Mouse (Mus musculus): ENCODE data around the gene F10. TPM values are rescaled to one million over a fixed set of nuclear protein-coding genes. Genes with fewer than 3 reads are reported as not detected.
A peak's percentile ranks its signal among the peaks of the same experiment; 100 is the strongest.

The F10 gene
- 2.3 TPM in 2 replicates for polyA plus RNA-seq (2014; fragmentation: Nextera tagmentation; extraction: Ambion mirVana)

DNA sequence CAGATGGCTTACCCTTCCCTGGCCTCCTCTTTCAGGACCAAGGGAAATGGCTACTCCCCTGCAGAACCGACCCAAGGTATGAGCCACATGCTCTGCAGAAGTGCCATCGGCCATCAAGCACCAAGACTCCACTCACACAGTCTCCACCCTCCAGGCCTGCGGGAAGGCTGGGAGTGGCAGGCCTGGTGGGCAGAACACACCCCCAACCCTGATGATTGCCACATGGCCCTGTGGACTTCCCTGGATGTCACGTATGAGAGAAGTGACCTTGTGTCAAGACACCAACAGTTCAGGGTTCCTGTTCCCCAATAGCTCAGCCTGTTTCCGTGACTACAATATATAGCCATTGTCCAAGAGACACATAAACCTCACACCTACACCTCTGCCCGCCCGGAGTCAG lies at the start of gene F10:
Gene F10 (plus strand): TSS at position 294 of the 400 bp plus-strand sequence.
- 0 out of 2 replicates have a peak within 1 kb of the TSS, but pooled peaks have one; percentile 34 for H3K9ac ChIP-seq (ENCODE audit: low read depth, low read length)

DNA sequence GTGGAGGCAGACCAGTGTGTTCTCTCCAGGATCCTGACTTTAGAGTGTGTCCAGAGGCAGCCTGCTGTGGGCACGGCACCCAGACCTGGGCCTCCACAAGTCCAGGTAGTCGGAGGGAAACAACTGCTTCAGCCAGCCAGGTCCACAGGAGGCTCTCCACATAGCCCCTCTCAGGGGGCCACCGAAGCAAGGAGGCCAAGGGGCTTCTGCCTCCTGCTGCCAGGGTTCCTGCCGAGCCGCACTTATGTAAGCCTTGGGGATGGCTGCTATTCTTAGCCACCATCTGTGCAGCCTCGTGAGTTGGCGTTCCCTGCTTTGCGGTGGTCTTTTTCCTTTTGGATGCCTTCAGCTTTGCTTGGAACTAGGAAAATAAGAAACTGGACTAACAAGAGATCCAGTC lies 49.5 kb upstream of the F10 start:
- H3K4me2 ChIP-seq = no peak overlapping the region
- H3K9ac ChIP-seq (ENCODE audit: low read depth, low read length) = no peak overlapping the region
- H3K4me3 ChIP-seq (ENCODE audit: low read depth, low read length) = no peak overlapping the region
- no peaks in the 10 kb centered on the region for H3K4me1 ChIP-seq (ENCODE audit: control insufficient read depth, insufficient read depth, low read length)
- H3K27me3 ChIP-seq (ENCODE audit: control insufficient read depth, insufficient read depth, low read length) = no peaks in the 10 kb centered on the region
- WGBS (ENCODE audit: insufficient replicate concordance) = 52% methylated on average over 8 of the region's 8 CpGs
- ATAC-seq (replicated peaks; ENCODE audit: insufficient number of reproducible peaks, low FRiP score, low TSS enrichment) = no peak
- H3K9me3 ChIP-seq (replicated peaks; ENCODE audit: control insufficient read depth, low read length) = no peaks in the 10 kb centered on the region
- no peak overlapping the region for H3K27ac ChIP-seq (ENCODE audit: low read depth, low read length)
- H3K36me3 ChIP-seq (ENCODE audit: control insufficient read depth, insufficient read depth, low read length) = no peaks in the 10 kb centered on the region

More for the DNA sequence above, at the start of gene F10:
- WGBS (ENCODE audit: insufficient replicate concordance) = 61% methylated on average over 7 of the region's 7 CpGs
- no peak for ATAC-seq (replicated peaks; ENCODE audit: insufficient number of reproducible peaks, low FRiP score, low TSS enrichment)
- H3K27me3 ChIP-seq (ENCODE audit: control insufficient read depth, insufficient read depth, low read length) = no peaks in the 10 kb centered on the region
- peak within 1 kb of the TSS; percentile 14; the same call in 1 of the 2 replicates for H3K4me2 ChIP-seq
- H3K4me3 ChIP-seq (ENCODE audit: low read depth, low read length) = no peak within 1 kb of the TSS
- peak within 1 kb of the TSS; percentile 3; the same call in 1 of the 2 replicates for H3K27ac ChIP-seq (ENCODE audit: low read depth, low read length)
- H3K4me1 ChIP-seq (ENCODE audit: control insufficient read depth, insufficient read depth, low read length) = peaks cover 19% of the 10 kb centered on the region
- no peaks in the 10 kb centered on the region for H3K9me3 ChIP-seq (replicated peaks; ENCODE audit: control insufficient read depth, low read length)
- no peaks in the 10 kb centered on the region for H3K36me3 ChIP-seq (ENCODE audit: control insufficient read depth, insufficient read depth, low read length)

DNA sequence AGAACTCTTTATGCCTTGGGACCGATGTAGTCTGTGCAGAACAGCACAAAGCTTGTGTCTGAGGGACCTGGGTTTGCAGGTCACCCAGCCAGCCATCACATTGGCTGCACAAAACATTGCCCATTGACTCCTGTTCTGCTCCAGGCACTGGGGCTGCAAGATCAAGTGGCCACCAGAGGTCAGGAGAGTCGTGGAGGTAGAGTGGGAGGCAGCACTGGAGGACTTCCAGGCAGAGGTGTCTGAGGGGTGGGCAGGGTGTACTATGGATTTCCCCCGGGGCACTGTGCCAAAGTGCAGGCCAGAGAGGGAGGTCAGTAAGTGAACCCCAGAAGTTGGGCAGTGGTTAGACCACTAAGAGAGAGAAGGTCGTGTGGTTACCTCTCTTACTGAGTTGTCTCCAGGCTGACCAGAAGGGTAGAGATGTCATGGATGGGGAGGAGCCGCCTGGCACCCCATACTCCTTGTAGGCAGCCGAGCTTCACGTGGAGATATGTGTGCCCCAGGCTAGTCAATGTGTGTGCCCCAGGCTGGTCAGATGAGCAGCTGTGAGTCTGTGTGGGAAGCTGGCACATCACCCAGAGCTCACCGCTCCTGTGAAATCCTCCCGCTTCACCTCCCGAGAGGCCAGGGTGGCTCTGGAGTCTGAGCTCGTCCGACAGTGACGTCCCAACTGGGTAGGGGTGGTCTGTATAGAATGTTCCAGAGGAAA lies 48.2 kb upstream of the F10 start:
- no peaks in the 10 kb centered on the region for H3K27me3 ChIP-seq (ENCODE audit: control insufficient read depth, insufficient read depth, low read length)
- no peaks in the 10 kb centered on the region for H3K9me3 ChIP-seq (replicated peaks; ENCODE audit: control insufficient read depth, low read length)
- ATAC-seq (replicated peaks; ENCODE audit: insufficient number of reproducible peaks, low FRiP score, low TSS enrichment) = no peak
- H3K4me3 ChIP-seq (ENCODE audit: low read depth, low read length) = no peak overlapping the region
- no peaks in the 10 kb centered on the region for H3K36me3 ChIP-seq (ENCODE audit: control insufficient read depth, insufficient read depth, low read length)
- H3K9ac ChIP-seq (ENCODE audit: low read depth, low read length) = no peak overlapping the region
- H3K4me2 ChIP-seq = no peak overlapping the region
- no peak overlapping the region for H3K27ac ChIP-seq (ENCODE audit: low read depth, low read length)
- no peaks in the 10 kb centered on the region for H3K4me1 ChIP-seq (ENCODE audit: control insufficient read depth, insufficient read depth, low read length)
- 72% methylated on average over 13 of the region's 13 CpGs for WGBS (ENCODE audit: insufficient replicate concordance)

DNA sequence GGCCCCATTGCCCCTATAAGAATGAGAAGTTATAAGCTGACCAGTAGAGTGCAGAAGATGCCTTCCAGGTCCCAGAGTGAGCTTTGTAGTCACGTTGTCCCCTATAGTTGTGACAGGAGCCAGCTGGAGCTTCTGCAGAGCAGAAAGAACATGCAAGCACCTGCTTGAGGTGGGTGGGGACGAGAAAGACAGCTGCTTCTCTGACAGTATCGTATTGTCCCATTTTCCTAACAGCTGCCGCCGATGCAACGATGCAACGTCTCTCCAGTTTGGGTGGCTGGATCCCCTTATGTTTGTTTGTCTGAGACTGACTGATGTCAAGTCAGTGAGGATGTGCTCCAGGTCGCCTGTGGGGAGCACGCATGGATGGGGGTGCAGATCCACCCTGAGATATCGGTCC lies 45.7 kb upstream of the F10 start:
- ATAC-seq (replicated peaks; ENCODE audit: insufficient number of reproducible peaks, low FRiP score, low TSS enrichment) = no peak
- 78% methylated on average over 10 of the region's 10 CpGs for WGBS (ENCODE audit: insufficient replicate concordance)

DNA sequence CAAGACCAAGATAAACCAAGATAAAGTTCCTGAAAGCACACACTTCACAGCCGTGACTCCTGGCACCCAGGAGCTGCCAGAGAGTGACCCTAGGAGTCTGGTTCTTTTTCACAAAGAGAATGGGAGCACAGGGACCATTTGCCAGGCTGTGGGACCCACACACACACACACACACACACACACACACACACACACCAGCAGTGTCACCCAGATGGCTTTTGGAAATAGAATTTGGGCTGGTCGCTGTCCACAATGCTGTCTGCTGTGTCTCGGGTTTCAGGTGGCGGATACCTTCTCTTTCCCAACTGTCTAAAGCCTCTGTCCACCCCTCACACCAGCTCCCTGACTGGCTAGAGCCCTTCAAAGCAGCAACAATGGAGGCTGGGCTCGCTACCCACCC lies 42.6 kb upstream of the F10 start:
- H3K4me3 ChIP-seq (ENCODE audit: low read depth, low read length) = no peak overlapping the region
- H3K4me2 ChIP-seq = no peak overlapping the region
- H3K4me1 ChIP-seq (ENCODE audit: control insufficient read depth, insufficient read depth, low read length) = peaks cover 18% of the 10 kb centered on the region
- no peak overlapping the region for H3K27ac ChIP-seq (ENCODE audit: low read depth, low read length)
- H3K9me3 ChIP-seq (replicated peaks; ENCODE audit: control insufficient read depth, low read length) = no peaks in the 10 kb centered on the region
- no peaks in the 10 kb centered on the region for H3K36me3 ChIP-seq (ENCODE audit: control insufficient read depth, insufficient read depth, low read length)
- H3K27me3 ChIP-seq (ENCODE audit: control insufficient read depth, insufficient read depth, low read length) = no peaks in the 10 kb centered on the region
- no peak for ATAC-seq (replicated peaks; ENCODE audit: insufficient number of reproducible peaks, low FRiP score, low TSS enrichment)
- no peak overlapping the region for H3K9ac ChIP-seq (ENCODE audit: low read depth, low read length)
- 75% methylated on average over 5 of the region's 5 CpGs for WGBS (ENCODE audit: insufficient replicate concordance)

More for the DNA sequence above, 45.7 kb upstream of the F10 start:
- Histone ChIP-seq H3K4me1 (ENCODE audit: control insufficient read depth, insufficient read depth, low read length) (peaks cover 3% of the 10 kb centered on the region; the same call in 1 of the 2 replicates), H3K9me3 (replicated peaks; ENCODE audit: control insufficient read depth, low read length) (no peaks in the 10 kb centered on the region), H3K27ac (ENCODE audit: low read depth, low read length) (no peak overlapping the region), H3K36me3 (ENCODE audit: control insufficient read depth, insufficient read depth, low read length) (no peaks in the 10 kb centered on the region), H3K9ac (ENCODE audit: low read depth, low read length) (no peak overlapping the region), H3K27me3 (ENCODE audit: control insufficient read depth, insufficient read depth, low read length) (no peaks in the 10 kb centered on the region), H3K4me2 (no peak overlapping the region), H3K4me3 (ENCODE audit: low read depth, low read length) (no peak overlapping the region)

DNA sequence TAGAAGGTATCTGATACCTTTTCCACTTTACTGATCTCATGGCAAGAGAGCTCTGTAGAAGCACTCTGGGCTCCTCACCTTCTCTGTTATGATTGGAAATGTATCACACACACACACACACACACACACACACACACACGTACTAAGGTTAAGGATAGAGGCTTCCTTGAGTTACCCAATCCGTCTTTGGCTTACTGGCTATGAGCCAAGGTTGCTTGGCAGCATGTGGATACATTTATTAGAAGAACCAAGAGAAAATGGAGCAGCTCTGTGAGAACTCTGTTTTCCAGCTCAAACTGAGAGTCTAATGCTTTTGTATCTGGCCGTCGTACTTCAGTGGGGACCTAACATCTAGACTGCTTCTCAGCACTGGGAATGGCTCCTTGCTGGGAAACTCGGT lies 41.6 kb upstream of the F10 start:
- Histone ChIP-seq H3K36me3 (ENCODE audit: control insufficient read depth, insufficient read depth, low read length) (no peaks in the 10 kb centered on the region), H3K4me1 (ENCODE audit: control insufficient read depth, insufficient read depth, low read length) (peaks cover 18% of the 10 kb centered on the region), H3K9me3 (replicated peaks; ENCODE audit: control insufficient read depth, low read length) (no peaks in the 10 kb centered on the region), H3K4me3 (ENCODE audit: low read depth, low read length) (no peak overlapping the region), H3K9ac (ENCODE audit: low read depth, low read length) (no peak overlapping the region), H3K27me3 (ENCODE audit: control insufficient read depth, insufficient read depth, low read length) (no peaks in the 10 kb centered on the region), H3K4me2 (no peak overlapping the region), H3K27ac (ENCODE audit: low read depth, low read length) (no peak overlapping the region)
- WGBS (ENCODE audit: insufficient replicate concordance) = 68% methylated on average over 5 of the region's 5 CpGs
- no peak for ATAC-seq (replicated peaks; ENCODE audit: insufficient number of reproducible peaks, low FRiP score, low TSS enrichment)

DNA sequence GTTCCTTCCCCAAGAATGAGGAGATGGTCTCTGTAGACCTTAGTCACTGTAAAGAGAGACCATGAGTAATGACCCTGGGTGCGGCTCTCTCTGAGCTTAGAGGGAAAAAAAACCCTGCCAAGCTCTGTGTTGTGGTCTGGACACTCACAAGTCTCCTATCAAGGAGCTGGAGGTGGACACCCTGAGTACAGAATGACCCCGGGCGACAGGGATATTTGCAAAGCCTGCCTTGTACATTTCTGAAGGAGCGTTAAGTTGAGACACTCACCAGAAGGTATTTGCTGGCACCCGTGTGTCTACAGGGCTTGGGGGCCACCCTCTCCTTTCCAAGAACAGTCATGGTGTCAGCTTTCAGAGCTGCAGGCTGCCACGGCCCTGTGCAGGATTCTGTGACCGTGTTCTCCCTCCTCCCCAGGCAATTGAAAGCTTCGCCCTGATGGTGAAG lies 40.3 kb upstream of the F10 start:
- no peak overlapping the region for H3K4me3 ChIP-seq (ENCODE audit: low read depth, low read length)
- H3K27ac ChIP-seq (ENCODE audit: low read depth, low read length) = peak overlapping the region; percentile 50
- peak overlapping the region; percentile 22 for H3K4me2 ChIP-seq
- H3K9ac ChIP-seq (ENCODE audit: low read depth, low read length) = peak overlapping the region; percentile 1
- H3K4me1 ChIP-seq (ENCODE audit: control insufficient read depth, insufficient read depth, low read length) = peaks cover 18% of the 10 kb centered on the region
- ATAC-seq (replicated peaks; ENCODE audit: insufficient number of reproducible peaks, low FRiP score, low TSS enrichment) = no peak
- no peaks in the 10 kb centered on the region for H3K36me3 ChIP-seq (ENCODE audit: control insufficient read depth, insufficient read depth, low read length)
- no peaks in the 10 kb centered on the region for H3K9me3 ChIP-seq (replicated peaks; ENCODE audit: control insufficient read depth, low read length)
- H3K27me3 ChIP-seq (ENCODE audit: control insufficient read depth, insufficient read depth, low read length) = no peaks in the 10 kb centered on the region
- 34% methylated on average over 8 of the region's 8 CpGs for WGBS (ENCODE audit: insufficient replicate concordance)

DNA sequence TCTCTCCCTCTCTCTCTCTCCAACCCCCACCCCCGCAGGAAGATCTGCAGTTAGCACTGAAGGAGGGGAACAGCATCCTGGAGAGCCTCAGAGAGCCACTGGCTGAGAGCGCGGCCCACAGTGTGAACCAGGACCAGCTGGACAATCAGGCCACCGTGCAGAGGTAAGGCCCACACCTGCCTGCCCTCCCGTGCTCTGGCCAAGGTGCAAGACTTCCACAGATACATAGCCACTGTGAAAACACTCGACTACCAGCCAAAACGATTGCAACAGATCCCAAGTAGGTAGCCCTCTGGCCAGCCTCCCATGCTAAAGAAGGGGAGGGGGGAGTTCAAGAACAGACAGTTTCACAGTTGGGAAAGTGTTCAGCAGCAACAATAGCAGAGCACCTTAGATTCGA lies 38.8 kb upstream of the F10 start:
- Histone ChIP-seq H3K4me3 (ENCODE audit: low read depth, low read length) (no peak overlapping the region), H3K36me3 (ENCODE audit: control insufficient read depth, insufficient read depth, low read length) (no peaks in the 10 kb centered on the region), H3K9me3 (replicated peaks; ENCODE audit: control insufficient read depth, low read length) (no peaks in the 10 kb centered on the region), H3K27ac (ENCODE audit: low read depth, low read length) (no peak overlapping the region), H3K27me3 (ENCODE audit: control insufficient read depth, insufficient read depth, low read length) (no peaks in the 10 kb centered on the region), H3K4me1 (ENCODE audit: control insufficient read depth, insufficient read depth, low read length) (peaks cover 18% of the 10 kb centered on the region), H3K9ac (ENCODE audit: low read depth, low read length) (no peak overlapping the region), H3K4me2 (no peak overlapping the region)
- 63% methylated on average over 8 of the region's 8 CpGs for WGBS (ENCODE audit: insufficient replicate concordance)
- ATAC-seq (replicated peaks; ENCODE audit: insufficient number of reproducible peaks, low FRiP score, low TSS enrichment) = no peak

DNA sequence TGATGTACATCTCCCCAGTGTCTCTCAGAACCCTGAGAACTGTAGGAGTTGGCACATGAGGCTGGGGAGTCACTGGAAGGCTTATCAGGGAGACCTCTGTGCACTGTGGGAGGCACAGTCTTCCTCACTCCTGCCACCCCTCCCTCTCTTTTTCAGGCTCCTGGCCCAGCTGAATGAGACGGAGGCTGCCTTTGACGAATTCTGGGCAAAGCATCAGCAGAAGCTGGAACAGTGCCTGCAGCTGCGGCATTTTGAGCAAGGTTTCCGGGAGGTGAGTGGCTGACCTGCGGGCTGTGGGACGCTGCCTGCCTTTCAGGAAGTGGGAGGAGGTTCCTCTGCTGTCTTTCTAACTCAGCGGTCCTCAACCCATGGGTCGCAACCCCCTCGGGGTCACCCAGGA lies 37.3 kb upstream of the F10 start:
- no peak overlapping the region for H3K27ac ChIP-seq (ENCODE audit: low read depth, low read length)
- H3K27me3 ChIP-seq (ENCODE audit: control insufficient read depth, insufficient read depth, low read length) = no peaks in the 10 kb centered on the region
- H3K36me3 ChIP-seq (ENCODE audit: control insufficient read depth, insufficient read depth, low read length) = no peaks in the 10 kb centered on the region
- no peak overlapping the region for H3K4me2 ChIP-seq
- no peak overlapping the region for H3K4me3 ChIP-seq (ENCODE audit: low read depth, low read length)
- ATAC-seq (replicated peaks; ENCODE audit: insufficient number of reproducible peaks, low FRiP score, low TSS enrichment) = no peak
- 69% methylated on average over 9 of the region's 9 CpGs for WGBS (ENCODE audit: insufficient replicate concordance)
- H3K4me1 ChIP-seq (ENCODE audit: control insufficient read depth, insufficient read depth, low read length) = peaks cover 18% of the 10 kb centered on the region
- H3K9ac ChIP-seq (ENCODE audit: low read depth, low read length) = no peak overlapping the region
- no peaks in the 10 kb centered on the region for H3K9me3 ChIP-seq (replicated peaks; ENCODE audit: control insufficient read depth, low read length)
